Mouse (Mus musculus): ENCODE measurements around the gene Gpsm3. TPM values are rescaled to one million over a fixed set of nuclear protein-coding genes. Genes with fewer than 3 reads are reported as not detected.

Gpsm3 gene
- polyA plus RNA-seq, 1 experiment from 2014 or later: 19.3 TPM

- H3K27me3 ChIP-seq (ENCODE audit: control insufficient read depth, insufficient read depth, low read length): no peaks in the 10 kb centered on the region
- H3K36me3 ChIP-seq (ENCODE audit: control insufficient read depth, insufficient read depth, low read length): peaks cover 52% of the 10 kb centered on the region
- no peak overlapping the region for H3K27ac ChIP-seq (ENCODE audit: low read depth, low read length)
- 91% methylated on average over 10 of the region's 10 CpGs for WGBS
- no peak overlapping the region for H3K4me2 ChIP-seq (replicated peaks; ENCODE audit: low read depth, low read length)
- no peak overlapping the region for H3K9ac ChIP-seq (ENCODE audit: low read depth, low read length)
- H3K9me3 ChIP-seq (ENCODE audit: control insufficient read depth, low read length): no peaks in the 10 kb centered on the region
- H3K4me1 ChIP-seq (ENCODE audit: control insufficient read depth, insufficient read depth, low read length): no peaks in the 10 kb centered on the region; the same call in 1 of the 2 replicates
- no peak for ATAC-seq (ENCODE audit: low FRiP score, low TSS enrichment)
- H3K4me3 ChIP-seq (ENCODE audit: low read length): no peak overlapping the region
These were observed 24.2 kb downstream of the Gpsm3 start for GRCm38 (mm10) chr17:34613830-34614229.

- H3K9me3 ChIP-seq (ENCODE audit: control insufficient read depth, low read length): no peaks in the 10 kb centered on the region
- 77% methylated on average over 6 of the region's 6 CpGs for WGBS
- no peak within 1 kb of the TSS for H3K27ac ChIP-seq (ENCODE audit: low read depth, low read length)
- no peaks in the 10 kb centered on the region for H3K4me1 ChIP-seq (ENCODE audit: control insufficient read depth, insufficient read depth, low read length)
- no peak within 1 kb of the TSS for H3K4me3 ChIP-seq (ENCODE audit: low read length)
- H3K36me3 ChIP-seq (ENCODE audit: control insufficient read depth, insufficient read depth, low read length): peaks cover 53% of the 10 kb centered on the region
- no peak for ATAC-seq (ENCODE audit: low FRiP score, low TSS enrichment)
- H3K27me3 ChIP-seq (ENCODE audit: control insufficient read depth, insufficient read depth, low read length): no peaks in the 10 kb centered on the region
- H3K9ac ChIP-seq (ENCODE audit: low read depth, low read length): no peak within 1 kb of the TSS
- no peak within 1 kb of the TSS for H3K4me2 ChIP-seq (replicated peaks; ENCODE audit: low read depth, low read length)
These were observed 26.3 kb downstream of the Gpsm3 start, which contains the start of gene Egfl8 for GRCm38 (mm10) chr17:34615871-34616270. TSS of gene Egfl8 (minus strand) at chr17:34615971.

GRCm38 (mm10) chr17:34618999-34619398 lies 29.4 kb downstream of the Gpsm3 start:
- Histone ChIP-seq H3K4me1 (ENCODE audit: control insufficient read depth, insufficient read depth, low read length) (no peaks in the 10 kb centered on the region), H3K27me3 (ENCODE audit: control insufficient read depth, insufficient read depth, low read length) (no peaks in the 10 kb centered on the region), H3K9ac (ENCODE audit: low read depth, low read length) (no peak overlapping the region), H3K9me3 (ENCODE audit: control insufficient read depth, low read length) (no peaks in the 10 kb centered on the region), H3K4me3 (ENCODE audit: low read length) (no peak overlapping the region), H3K4me2 (replicated peaks; ENCODE audit: low read depth, low read length) (no peak overlapping the region), H3K36me3 (ENCODE audit: control insufficient read depth, insufficient read depth, low read length) (peaks cover 38% of the 10 kb centered on the region), H3K27ac (ENCODE audit: low read depth, low read length) (no peak overlapping the region)
- WGBS: 27% methylated on average over 6 of the region's 6 CpGs
- 0 out of 2 replicates have a peak, but pooled peaks have one; percentile 28 for ATAC-seq (ENCODE audit: low FRiP score, low TSS enrichment)

- H3K4me1 ChIP-seq (ENCODE audit: control insufficient read depth, insufficient read depth, low read length): peaks cover 1% of the 10 kb centered on the region
- no peaks in the 10 kb centered on the region for H3K9me3 ChIP-seq (ENCODE audit: control insufficient read depth, low read length)
- peaks cover 40% of the 10 kb centered on the region for H3K36me3 ChIP-seq (ENCODE audit: control insufficient read depth, insufficient read depth, low read length)
- H3K9ac ChIP-seq (ENCODE audit: low read depth, low read length): no peak overlapping the region
- H3K4me3 ChIP-seq (ENCODE audit: low read length): no peak overlapping the region
- WGBS: 87% methylated on average over 8 of the region's 8 CpGs
- H3K27me3 ChIP-seq (ENCODE audit: control insufficient read depth, insufficient read depth, low read length): no peaks in the 10 kb centered on the region
- ATAC-seq (ENCODE audit: low FRiP score, low TSS enrichment): no peak
- no peak overlapping the region for H3K27ac ChIP-seq (ENCODE audit: low read depth, low read length)
- no peak overlapping the region for H3K4me2 ChIP-seq (replicated peaks; ENCODE audit: low read depth, low read length)
These were observed 31.4 kb downstream of the Gpsm3 start for GRCm38 (mm10) chr17:34621006-34621405.

GRCm38 (mm10) chr17:34623161-34623560 lies 33.6 kb downstream of the Gpsm3 start:
- no peak for ATAC-seq (ENCODE audit: low FRiP score, low TSS enrichment)
- Histone ChIP-seq H3K27ac (ENCODE audit: low read depth, low read length) (no peak overlapping the region), H3K9me3 (ENCODE audit: control insufficient read depth, low read length) (no peaks in the 10 kb centered on the region), H3K4me2 (replicated peaks; ENCODE audit: low read depth, low read length) (no peak overlapping the region), H3K27me3 (ENCODE audit: control insufficient read depth, insufficient read depth, low read length) (no peaks in the 10 kb centered on the region), H3K4me1 (ENCODE audit: control insufficient read depth, insufficient read depth, low read length) (peaks cover 11% of the 10 kb centered on the region), H3K4me3 (ENCODE audit: low read length) (no peak overlapping the region), H3K36me3 (ENCODE audit: control insufficient read depth, insufficient read depth, low read length) (peaks cover 29% of the 10 kb centered on the region; the same call in 1 of the 2 replicates), H3K9ac (ENCODE audit: low read depth, low read length) (no peak overlapping the region)
- 86% methylated on average over 9 of the region's 9 CpGs for WGBS

- Histone ChIP-seq H3K4me1 (ENCODE audit: control insufficient read depth, insufficient read depth, low read length) (peaks cover 24% of the 10 kb centered on the region), H3K9ac (ENCODE audit: low read depth, low read length) (no peak overlapping the region), H3K27me3 (ENCODE audit: control insufficient read depth, insufficient read depth, low read length) (peaks cover 4% of the 10 kb centered on the region), H3K4me3 (ENCODE audit: low read length) (no peak overlapping the region), H3K27ac (ENCODE audit: low read depth, low read length) (no peak overlapping the region), H3K4me2 (replicated peaks; ENCODE audit: low read depth, low read length) (no peak overlapping the region), H3K9me3 (ENCODE audit: control insufficient read depth, low read length) (no peaks in the 10 kb centered on the region), H3K36me3 (ENCODE audit: control insufficient read depth, insufficient read depth, low read length) (peaks cover 23% of the 10 kb centered on the region; the same call in 1 of the 2 replicates)
- 92% methylated on average over 3 of the region's 3 CpGs for WGBS
- no peak for ATAC-seq (ENCODE audit: low FRiP score, low TSS enrichment)
These were observed 35.4 kb downstream of the Gpsm3 start for GRCm38 (mm10) chr17:34624981-34625380.

- peaks cover 17% of the 10 kb centered on the region; the same call in 1 of the 2 replicates for H3K36me3 ChIP-seq (ENCODE audit: control insufficient read depth, insufficient read depth, low read length)
- peaks cover 35% of the 10 kb centered on the region for H3K4me1 ChIP-seq (ENCODE audit: control insufficient read depth, insufficient read depth, low read length)
- H3K9me3 ChIP-seq (ENCODE audit: control insufficient read depth, low read length): no peaks in the 10 kb centered on the region
- no peak for ATAC-seq (ENCODE audit: low FRiP score, low TSS enrichment)
- WGBS: 50% methylated on average over 16 of the region's 16 CpGs
- peak overlapping the region; percentile 61 for H3K4me3 ChIP-seq (ENCODE audit: low read length)
- H3K9ac ChIP-seq (ENCODE audit: low read depth, low read length): peak overlapping the region; percentile 75; the same call in 1 of the 2 replicates
- H3K27ac ChIP-seq (ENCODE audit: low read depth, low read length): peak overlapping the region; percentile 96
- H3K4me2 ChIP-seq (replicated peaks; ENCODE audit: low read depth, low read length): peak overlapping the region; percentile 89
- peaks cover 16% of the 10 kb centered on the region for H3K27me3 ChIP-seq (ENCODE audit: control insufficient read depth, insufficient read depth, low read length)
These were observed 36.6 kb downstream of the Gpsm3 start for GRCm38 (mm10) chr17:34626062-34626772.

- Histone ChIP-seq H3K27ac (ENCODE audit: low read depth, low read length) (peak overlapping the region; percentile 96), H3K4me3 (ENCODE audit: low read length) (peak overlapping the region; percentile 61), H3K9ac (ENCODE audit: low read depth, low read length) (peak overlapping the region; percentile 75), H3K4me2 (replicated peaks; ENCODE audit: low read depth, low read length) (peak overlapping the region; percentile 89), H3K4me1 (ENCODE audit: control insufficient read depth, insufficient read depth, low read length) (peaks cover 40% of the 10 kb centered on the region), H3K36me3 (ENCODE audit: control insufficient read depth, insufficient read depth, low read length) (peaks cover 17% of the 10 kb centered on the region; the same call in 1 of the 2 replicates), H3K9me3 (ENCODE audit: control insufficient read depth, low read length) (no peaks in the 10 kb centered on the region), H3K27me3 (ENCODE audit: control insufficient read depth, insufficient read depth, low read length) (peaks cover 21% of the 10 kb centered on the region)
- peak; percentile 22; the same call in 1 of the 2 replicates for ATAC-seq (ENCODE audit: low FRiP score, low TSS enrichment)
- WGBS: under 1% methylated on average over 18 of the region's 18 CpGs
These were observed 37.1 kb downstream of the Gpsm3 start for GRCm38 (mm10) chr17:34626773-34627092.
